Mouse (Mus musculus) left cerebral cortex, adult 8-10 months (tissue): Measurements from ENCODE around the gene Poc1a. TPM values are rescaled to one million over a fixed set of nuclear protein-coding genes. Genes with fewer than 3 reads are reported as not detected.
A peak's percentile ranks its signal among the peaks of the same experiment; 100 is the strongest.

ENCODE experiments used
- DNase-seq, 2 experiments: peaks; one replicate each; pipeline ENCODE4 v3.0.0; 2022; ENCODE audit warnings: low spot score in 2 of 2
- total RNA-seq, 4 experiments: library from RNA; stranded (reverse); gene quantifications; 2 replicates each; pipeline ENCODE4 v1.2.4; 2022

The Poc1a gene
- total RNA-seq, 4 experiments from 2014 or later: 14.6 to 18.3 (median 16.7) TPM

- peak in 1 of 2 experiments; percentile 70 for DNase-seq
Observed at GRCm38 (mm10) chr9:106337620-106338019, 56.8 kb downstream of the Poc1a start.

DNA sequence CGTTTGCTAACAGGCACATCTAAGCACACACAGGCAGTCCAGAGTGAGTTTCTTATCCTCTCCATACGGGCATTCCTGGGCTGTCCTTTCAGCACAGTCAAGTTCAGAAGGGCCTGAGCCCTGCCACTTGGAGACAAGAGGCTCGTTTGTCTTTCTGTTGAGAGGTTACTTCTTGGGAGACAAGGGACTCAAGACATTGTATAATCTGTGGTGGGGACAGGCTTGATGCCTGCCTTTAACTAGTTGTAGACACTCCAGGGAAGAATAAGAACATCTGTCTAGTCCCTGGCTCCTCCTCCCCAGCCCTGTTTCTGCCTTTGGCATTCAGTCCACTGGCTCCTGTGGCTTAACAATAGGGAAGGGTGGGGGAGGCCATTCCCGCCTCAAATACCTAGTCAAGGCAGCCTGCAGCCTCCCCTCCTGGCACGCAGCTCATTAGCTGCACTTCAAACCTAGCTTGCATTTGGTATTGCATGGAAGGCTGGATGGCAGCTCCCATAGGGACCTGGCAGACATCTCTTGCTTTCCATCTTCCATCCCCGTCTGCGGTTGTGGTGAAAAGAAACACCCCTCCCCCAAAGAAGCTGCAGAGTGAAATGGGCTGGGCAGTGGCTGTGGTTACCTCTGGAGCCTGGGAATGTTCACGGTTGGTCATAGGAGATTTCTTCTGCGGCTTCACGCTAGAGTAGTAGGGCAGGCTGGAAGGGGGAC lies 57.8 kb downstream of the Poc1a start:
- no peak for DNase-seq

DNA sequence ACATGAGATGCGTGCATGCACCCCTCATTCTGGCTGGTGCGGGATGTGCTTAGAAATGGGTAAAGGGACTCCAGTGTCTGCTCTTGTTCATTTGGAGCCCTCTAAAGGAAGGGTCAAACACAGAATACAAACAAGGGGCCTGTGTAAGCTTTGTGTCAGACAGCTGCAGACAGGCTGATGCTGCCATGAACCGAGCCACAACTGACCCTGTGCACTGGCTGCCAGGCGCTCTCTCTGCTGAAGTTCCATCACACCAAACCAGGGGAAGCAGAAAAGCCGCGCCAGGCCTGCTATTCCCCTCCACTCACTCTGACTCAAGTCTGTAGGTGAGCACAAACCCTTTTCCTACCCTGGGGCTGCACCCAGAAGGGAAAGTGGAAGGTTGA lies 58.3 kb downstream of the Poc1a start:
- no peak for DNase-seq

- no peak for DNase-seq
Observed at GRCm38 (mm10) chr9:106339730-106340129, 58.9 kb downstream of the Poc1a start.

DNA sequence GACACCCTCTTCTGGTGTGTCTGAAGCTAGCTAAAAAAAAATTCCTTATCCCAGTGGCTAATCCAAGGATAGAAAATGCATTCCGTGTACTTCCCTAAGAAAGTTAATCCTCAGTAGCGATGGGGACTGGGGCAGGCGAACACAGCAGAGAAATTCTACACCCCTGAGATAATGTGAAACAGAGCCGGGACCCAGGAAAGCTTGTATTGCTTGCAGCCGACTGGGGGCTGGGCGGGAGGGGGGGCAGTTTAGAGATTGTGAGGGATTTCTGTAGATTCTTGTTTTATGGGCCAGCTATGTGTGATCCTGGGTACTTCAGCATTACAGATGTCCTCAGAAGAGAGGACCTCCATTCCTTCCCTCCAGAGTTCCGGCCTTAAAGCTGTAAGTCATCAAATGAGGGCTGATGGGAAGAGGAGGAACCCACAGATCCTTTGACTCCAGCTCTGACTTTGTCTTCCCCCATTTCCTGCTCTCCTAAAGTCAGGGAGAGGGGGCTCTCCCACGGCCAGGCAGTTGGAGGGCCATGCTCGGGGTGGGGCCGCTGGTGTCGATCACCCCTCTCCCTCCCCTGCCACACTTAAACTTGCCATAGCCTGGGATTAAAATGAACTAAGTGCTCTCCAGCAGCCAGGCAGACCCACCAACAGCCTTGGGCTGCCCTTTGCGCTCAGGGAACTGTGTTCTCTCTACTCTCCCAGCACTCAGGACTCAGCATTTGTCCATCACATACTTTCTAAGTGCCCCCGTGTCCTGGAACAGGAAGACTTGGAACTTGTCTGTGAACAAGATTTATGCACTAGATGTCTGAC lies 59.8 kb downstream of the Poc1a start:
- DNase-seq: no peak

GRCm38 (mm10) chr9:106341313-106341686 lies 60.4 kb downstream of the Poc1a start:
- no peak for DNase-seq

- no peak for DNase-seq
Observed at GRCm38 (mm10) chr9:106342573-106342972, 61.7 kb downstream of the Poc1a start.

GRCm38 (mm10) chr9:106345167-106345566 lies 64.3 kb downstream of the Poc1a start:
- DNase-seq: peak in 1 of 2 experiments; percentile 82

DNA sequence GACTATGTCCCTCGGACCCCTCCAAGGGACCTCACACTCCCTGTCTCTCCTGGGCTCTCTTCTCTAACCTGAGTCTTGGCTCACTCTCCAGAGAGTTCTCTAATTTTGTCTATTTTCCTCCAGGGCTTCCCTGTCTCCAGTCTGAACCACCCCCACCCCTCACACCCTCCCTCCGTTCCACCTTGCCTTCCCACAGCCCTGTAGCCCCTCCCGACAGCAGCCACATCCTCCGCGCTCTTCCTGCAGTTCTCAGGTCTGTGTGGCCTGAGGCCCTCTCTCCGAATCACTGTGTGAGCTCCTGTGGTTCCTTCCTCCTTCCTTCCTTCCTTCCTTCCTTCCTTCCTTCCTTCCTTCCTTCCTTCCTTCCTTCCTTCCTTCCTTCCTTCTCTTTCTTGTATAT lies 64.8 kb downstream of the Poc1a start:
- DNase-seq: no peak

DNA sequence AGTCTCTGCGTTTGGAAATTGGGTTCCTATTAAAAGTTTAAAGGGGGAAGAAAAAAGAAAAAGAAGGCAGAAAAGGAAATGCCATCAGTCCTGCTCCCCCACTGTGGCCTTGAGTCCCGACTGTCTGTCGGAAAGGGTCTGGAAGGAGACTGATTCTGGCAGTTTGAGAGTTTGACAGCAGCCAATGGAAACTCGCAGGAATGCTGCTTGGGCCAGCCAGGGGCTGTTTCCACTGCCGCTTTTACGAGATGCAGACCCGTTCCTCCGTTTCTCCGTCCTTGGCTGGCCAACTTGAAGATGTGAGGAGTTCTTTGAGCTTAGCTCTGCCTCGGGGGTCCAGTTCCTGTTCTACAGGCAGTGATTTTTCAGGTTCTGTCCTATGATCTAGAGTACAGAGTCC lies 67.4 kb downstream of the Poc1a start:
- no peak for DNase-seq

GRCm38 (mm10) chr9:106349075-106349474 lies 68.2 kb downstream of the Poc1a start:
- DNase-seq: no peak

- DNase-seq: no peak
Observed at GRCm38 (mm10) chr9:106351178-106351577, 70.3 kb downstream of the Poc1a start.

DNA sequence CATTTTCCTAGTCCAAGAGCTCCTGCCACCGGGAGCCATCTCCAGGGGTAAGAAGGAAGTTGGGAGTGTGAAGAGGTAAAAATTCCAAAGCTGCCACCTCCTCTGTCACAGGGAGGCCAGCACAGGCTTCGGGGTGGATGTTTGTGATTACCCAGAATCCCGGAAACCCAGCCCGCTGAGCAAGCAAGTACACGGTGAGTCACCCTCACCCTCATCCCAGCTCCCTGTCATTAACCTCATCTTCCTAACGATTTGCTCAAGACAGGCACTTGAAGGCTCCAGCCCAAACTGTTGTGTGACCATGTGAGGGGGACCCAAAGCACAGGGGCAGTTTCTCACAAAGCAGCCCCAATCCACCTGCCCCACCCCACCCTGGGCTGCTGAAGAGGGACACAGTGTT lies 72.9 kb downstream of the Poc1a start:
- no peak for DNase-seq

DNA sequence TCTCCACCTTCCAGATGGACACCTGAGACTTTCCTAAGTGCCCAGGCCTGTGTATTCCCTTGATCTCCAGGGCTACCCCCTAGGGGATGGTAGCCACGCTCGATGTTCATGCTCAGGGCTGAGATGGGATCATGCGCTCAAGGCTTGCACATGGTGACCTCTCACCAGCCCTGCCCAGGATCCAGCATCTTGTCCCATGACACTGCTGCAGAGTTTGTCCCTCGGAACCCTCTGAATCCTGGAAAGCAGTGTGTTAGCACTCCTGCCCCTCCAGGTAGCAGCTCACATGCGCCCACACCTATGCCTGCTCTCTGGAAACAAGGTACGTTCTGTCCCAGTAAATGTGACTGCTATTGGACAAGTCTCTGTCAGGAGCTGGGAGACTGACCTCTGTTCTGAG lies 73.9 kb downstream of the Poc1a start:
- no peak for DNase-seq

DNA sequence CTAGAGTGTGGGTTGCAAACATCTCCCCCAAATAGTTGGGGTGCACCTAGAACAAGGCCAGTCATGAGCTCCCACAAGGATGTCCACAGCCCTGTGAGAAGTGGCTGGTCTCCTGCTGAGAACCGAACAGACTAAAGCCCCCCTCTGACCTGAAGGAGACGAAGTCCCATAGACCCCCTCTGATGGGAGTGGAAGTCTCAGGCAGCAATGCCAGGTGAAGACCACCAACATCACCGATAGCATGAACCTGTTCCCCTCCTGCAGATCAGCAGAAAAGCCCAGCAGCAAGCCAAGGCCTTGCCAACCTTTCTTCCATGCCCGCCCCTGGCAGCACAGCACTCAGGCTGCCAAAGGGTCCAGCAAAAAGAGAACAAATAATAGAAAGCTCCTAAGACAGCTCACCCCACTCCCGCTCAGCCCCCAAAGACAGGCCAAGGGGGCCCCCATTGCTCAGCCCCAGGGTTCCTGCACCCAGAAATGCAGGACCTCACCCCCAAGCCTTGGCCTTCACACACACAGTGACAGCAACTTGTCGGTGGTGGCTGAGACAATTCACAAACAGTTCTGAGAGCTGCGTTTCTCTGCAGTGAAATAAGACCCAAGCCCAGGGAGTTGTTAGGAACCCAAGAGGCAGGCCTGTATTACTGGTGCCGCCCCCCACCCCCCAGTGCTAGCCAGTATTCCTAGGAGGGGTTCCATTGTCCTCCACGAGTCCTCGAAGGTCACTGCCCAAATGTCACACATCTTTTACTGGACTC lies 74.5 kb downstream of the Poc1a start:
- DNase-seq: no peak

- DNase-seq: no peak
Observed at GRCm38 (mm10) chr9:106355975-106356286, 75.1 kb downstream of the Poc1a start.

DNA sequence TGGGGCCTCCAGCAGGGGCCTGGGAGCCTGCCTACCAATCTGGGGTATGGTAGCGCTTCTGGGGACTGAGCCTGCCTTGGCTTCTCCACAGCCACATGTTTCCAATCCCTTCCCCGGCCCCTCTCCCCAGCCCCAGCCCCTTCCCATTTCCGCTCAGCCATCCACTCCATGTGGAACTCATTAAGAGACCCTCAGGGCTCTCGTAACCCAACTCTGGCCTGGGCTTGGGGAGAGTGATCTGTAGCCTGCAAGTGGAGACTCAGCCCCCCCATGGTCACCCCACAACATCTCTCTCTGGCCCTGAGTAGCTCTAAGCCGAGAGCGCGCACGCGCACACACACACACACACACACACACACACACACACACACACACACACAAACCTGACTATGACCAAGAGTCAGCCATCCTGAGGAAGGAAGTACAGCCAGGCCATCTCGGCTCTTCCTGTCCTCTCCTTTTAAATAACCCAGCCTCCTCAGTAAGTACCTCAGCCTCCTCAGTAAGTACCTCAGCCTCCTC lies 75.5 kb downstream of the Poc1a start:
- DNase-seq: no peak

DNA sequence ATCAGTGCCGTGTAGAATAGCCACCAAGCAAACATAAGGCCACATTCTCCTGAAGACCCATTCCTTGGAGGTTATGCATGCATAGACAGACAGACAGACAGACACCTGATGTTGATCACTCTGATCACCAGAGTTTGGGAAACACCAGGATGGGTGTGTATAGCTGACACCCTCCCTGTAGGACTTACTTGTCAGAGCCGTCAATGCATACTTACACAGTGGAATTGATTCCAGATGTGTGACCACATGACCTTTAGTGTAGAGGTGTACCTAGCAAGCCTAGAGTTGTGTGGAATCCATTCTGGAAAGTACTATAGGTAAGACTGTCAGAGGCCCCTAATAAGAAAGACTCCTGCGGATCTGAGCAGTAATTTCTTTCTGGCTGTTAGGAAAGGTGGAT lies 76.3 kb downstream of the Poc1a start:
- no peak for DNase-seq

DNA sequence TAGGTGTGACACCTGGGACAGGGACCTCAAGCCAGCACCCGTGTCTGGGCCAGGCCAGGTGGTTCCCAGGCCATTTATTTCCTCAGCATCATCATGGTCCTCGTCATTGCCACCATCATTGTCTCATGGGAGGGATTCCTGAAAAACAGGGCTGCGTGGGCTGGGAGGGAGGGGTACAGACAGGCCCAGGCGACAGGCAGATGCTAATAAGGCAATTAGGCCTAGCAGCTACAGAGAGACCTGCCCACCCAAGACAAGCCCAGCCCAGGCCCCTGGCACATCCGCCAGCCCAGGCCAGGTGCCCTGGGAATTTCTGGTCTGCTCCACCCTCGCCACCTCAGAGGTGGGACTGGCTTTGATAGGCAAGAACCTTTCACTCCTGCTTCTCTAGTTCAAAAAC lies 78.4 kb downstream of the Poc1a start:
- no peak for DNase-seq

GRCm38 (mm10) chr9:106361140-106361539 lies 80.3 kb downstream of the Poc1a start:
- no peak for DNase-seq

GRCm38 (mm10) chr9:106365333-106365732 lies 84.5 kb downstream of the Poc1a start:
- no peak for DNase-seq

GRCm38 (mm10) chr9:106366188-106366587 lies 85.3 kb downstream of the Poc1a start:
- no peak for DNase-seq
